Mouse (Mus musculus) ovary, postnatal 14 days (tissue): Measurements from ENCODE around the gene Crip1.

Source experiments
- DNase-seq: peaks from one replicate; pipeline ENCODE4 v3.0.0; 2022; ENCODE audit warnings: low spot score

Crip1 gene

GRCm38 (mm10) chr12:113146112-113147057 is at the start of gene Crip1:
TSS of gene Crip1 (plus strand) at chr12:113146316.
- DNase-seq: peak; percentile 84

DNA sequence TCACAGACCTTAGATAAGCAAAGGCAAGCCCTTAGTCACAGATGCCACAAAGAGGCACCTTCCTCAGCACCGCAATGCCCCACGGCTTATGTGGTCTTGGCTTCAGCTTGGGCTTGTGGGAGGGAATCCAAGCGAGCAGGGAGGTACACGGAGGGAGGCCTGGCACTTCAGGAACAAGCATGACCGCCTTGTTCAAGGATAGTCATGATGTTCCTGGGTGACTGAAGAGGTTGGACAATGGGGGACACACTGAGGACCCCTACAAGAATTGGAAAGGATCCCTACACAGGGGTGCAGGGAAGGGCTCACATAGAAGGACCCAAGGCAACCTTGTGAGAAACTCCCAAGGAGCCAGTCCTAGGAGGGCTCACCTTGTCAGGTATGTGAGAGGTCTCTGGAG is 49.1 kb upstream of the Crip1 start:
- no peak for DNase-seq

DNA sequence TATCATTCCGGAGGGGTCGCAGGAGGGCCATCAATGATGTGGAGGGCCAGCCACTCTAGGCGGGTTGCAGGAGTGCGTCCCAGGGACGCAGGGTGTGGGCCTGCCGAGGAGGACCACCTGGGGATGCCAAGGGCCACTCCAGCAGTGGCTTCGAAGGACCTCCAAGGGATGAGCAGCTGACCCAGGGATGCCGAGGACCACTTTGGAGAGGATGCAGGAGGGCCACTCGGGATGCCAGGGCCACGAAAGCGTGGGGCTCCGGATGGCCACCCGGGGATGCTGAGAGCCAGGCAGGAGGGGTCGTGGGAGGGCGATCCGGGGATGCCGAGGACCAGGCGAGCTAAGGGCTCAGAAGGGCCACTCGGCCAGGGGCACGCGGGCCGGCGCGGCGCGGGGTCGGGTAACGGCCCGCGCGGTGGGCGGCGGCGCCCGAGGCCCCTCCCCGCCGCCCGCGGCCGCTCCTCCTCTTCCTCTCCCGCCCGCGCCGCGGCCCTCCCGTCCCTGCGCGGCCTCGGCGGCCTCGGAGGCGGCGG is 48.3 kb upstream of the Crip1 start, which contains the start of gene Mta1:
Gene Mta1, plus strand, starts transcription at position 530 of the 533 bp plus-strand sequence.
- DNase-seq: peak; percentile 31

- no peak for DNase-seq
Measured at GRCm38 (mm10) chr12:113098530-113099151, 47.5 kb upstream of the Crip1 start.

- DNase-seq: no peak
Measured at GRCm38 (mm10) chr12:113099470-113100237, 46.5 kb upstream of the Crip1 start.

- no peak for DNase-seq
Measured at GRCm38 (mm10) chr12:113100448-113101076, 45.6 kb upstream of the Crip1 start.

DNA sequence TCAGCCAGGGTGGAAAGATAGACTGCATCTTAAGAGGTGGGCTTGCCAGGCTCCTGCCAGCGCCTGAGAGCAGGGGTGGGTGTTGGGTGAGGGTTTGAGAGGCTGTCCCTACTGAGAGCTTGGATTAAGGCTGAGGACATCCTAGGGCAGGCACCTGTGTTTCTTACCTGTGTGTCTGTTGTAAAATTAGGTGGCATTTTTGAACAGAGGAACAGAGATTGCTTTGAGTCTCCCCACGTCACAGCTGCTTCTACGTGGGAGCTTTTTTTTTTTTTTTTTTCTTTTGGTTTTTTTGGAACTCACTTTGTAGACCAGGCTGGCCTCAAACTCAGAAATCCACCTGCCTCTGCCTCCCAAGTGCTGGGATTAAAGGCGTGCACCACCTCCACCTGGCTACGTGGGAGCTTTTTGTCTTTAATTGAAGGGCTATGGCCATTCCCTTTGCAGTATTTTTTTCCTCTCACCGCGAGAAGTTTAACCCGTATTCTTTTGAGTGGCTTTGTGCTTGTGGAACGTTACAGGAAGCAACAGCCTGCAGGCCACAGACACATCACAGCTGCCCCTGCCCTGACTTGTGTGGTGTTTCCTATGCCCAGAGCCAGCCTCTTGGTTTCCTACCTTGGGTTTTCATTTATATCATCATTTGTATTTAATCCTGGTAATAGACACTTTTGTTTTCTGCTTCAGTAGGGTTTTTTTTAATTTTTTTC is 44.7 kb upstream of the Crip1 start:
- no peak for DNase-seq

DNA sequence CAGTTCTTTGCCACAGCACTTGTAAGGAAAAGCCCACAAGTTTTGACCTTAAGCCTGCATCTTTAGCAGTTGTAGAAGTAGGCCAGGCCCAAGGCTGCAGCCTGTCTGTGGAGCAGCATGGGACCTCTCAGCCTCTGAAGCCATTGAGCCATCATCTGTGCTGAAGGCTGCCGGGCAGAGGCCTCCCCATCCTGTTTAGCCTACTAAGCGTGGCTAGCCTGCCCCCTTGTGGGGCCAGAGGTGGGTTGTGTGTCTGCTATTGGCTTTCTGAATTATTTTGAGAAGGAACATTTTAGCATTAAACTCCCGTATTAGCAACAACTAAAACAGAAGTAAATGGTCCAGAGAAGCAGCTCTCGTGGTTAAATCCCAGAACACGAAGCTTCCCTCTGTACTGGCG is 43.7 kb upstream of the Crip1 start:
- DNase-seq: peak; percentile 38

DNA sequence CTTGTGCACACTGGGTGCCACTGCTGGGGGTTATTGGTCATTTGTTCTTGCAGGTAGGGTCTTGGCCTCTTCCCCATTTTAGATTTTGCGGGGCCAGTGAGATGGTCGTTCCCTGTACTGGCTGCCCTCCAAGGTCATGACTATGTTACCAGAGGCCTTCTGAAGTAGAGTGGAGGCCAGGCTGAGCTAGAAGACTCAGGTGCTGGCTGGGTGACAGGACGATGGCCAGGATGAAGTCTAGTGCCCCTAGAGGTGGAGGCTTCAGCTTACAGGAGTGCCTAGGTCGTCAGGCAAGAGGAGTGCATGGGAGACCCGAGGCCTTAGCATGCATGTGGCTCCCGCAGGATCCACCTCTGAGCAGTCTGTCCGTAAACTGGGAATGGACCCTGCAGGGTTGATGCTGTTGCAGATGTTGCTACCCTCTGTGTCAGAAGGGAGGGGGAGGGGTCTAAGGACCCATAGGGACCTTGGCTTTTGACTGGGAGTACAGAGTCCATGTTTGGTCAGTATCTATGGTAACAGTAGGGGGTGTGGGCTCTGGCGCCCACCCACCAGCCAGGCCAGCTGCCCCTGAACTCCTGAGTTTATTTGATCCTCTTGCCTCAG is 42.2 kb upstream of the Crip1 start:
- DNase-seq: no peak

- no peak for DNase-seq
Measured at GRCm38 (mm10) chr12:113106386-113106785, 39.7 kb upstream of the Crip1 start.

DNA sequence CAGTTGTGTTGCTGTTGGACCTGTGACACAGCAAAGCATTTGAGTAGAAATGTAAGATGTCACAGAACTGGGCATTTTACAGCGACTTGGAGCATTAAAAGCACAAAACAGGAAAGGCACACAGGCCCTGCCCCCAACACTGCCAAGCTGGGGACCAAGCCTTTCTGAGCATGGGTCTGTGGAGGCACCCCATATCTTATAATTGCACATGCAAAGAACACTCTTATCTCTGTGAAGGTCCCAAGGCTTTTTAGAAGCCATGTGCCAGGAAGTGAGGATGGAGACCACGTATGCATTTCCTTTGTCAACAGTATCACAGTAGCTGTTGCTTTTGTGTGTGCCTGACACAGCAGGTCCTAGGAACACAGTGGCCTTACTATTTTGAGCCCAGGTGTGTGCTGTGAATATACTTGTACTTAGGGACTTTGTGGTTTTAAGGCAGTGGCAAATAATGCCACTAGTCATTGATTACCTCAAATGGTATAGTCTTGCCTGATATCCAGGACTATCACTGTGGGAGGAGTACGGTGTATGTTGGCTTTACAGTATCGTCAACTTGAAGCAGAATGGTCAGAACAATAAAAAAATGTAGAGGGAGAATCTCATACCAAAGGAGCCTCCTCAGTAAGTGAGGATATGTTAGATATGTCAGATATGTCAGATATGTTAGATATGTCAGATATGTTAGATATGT is 38.5 kb upstream of the Crip1 start:
- no peak for DNase-seq

DNA sequence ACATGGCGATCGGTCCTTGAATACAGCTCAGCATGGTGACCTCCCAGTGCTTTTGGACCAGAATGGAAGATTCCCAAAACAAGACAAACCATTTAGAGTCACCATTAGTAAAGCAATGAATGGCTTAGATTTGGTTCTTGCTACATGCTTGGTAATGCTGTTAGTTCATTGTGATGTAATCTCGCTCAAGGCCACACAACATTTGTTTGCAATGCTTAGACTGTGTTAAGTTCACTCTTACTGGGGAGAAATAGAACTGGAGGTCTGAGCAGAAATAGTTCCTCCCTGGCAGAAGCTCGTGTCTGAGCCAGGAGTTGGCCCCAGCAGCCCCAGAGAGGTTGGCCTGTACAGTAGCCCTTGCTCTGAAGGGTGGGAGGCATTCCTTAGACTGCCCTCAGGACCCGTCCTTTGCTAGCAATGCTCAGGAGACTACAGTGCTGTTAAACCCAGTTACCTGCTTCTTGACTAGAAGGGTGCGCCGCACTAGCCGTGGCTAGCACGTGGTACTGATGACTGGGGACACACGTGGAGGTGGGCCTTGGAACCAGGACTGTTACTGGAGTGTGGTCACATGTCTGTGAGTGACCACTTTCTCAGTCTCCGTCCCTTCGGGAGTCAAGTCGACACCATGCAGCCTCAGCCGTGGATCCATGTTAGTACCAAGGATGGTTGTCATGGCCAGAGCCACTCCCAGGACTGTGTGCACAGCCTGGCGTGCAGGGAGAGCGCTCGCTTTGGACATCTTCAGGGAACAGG is 37.4 kb upstream of the Crip1 start:
- no peak for DNase-seq

DNA sequence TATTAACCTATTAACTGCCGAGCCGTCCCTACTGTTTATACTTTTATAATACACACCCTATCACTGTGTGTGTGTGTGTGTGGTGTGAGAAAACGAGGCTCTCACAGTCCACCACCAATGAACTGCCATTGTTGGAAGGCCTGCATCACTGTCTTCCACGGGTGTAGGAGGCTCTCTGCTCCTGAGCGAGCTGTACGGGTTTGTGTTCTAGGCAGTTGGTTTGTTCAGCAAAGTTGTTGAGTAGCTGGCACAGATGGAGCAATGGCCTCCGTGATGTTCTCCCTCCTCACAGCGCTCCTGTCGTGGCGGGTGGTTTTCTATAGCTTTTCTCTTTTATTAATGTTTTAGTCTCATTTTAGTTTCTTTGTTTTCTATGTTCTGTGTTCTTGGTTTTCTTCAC is 36.3 kb upstream of the Crip1 start:
- DNase-seq: no peak

DNA sequence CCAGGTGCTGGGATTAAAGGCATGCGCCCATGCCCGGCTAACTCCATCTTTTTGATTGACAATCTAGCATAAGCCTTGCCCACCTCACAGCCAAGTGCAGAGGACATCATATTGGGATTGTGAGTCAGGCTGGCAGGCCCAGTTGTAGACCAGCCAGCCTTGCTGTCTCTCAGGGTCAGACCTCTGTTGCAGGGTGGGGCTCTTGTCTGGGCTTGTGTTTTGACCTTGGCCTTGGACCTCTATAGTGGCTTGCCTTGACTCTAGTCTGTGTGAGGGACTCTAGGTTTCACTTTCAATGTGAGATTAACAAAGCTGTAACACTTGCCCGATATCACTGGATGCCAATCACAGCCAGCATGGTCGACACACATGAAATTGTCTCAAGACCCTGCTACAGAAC is 32.0 kb upstream of the Crip1 start:
- no peak for DNase-seq

- no peak for DNase-seq
Measured at GRCm38 (mm10) chr12:113114856-113115538, 31.1 kb upstream of the Crip1 start.

DNA sequence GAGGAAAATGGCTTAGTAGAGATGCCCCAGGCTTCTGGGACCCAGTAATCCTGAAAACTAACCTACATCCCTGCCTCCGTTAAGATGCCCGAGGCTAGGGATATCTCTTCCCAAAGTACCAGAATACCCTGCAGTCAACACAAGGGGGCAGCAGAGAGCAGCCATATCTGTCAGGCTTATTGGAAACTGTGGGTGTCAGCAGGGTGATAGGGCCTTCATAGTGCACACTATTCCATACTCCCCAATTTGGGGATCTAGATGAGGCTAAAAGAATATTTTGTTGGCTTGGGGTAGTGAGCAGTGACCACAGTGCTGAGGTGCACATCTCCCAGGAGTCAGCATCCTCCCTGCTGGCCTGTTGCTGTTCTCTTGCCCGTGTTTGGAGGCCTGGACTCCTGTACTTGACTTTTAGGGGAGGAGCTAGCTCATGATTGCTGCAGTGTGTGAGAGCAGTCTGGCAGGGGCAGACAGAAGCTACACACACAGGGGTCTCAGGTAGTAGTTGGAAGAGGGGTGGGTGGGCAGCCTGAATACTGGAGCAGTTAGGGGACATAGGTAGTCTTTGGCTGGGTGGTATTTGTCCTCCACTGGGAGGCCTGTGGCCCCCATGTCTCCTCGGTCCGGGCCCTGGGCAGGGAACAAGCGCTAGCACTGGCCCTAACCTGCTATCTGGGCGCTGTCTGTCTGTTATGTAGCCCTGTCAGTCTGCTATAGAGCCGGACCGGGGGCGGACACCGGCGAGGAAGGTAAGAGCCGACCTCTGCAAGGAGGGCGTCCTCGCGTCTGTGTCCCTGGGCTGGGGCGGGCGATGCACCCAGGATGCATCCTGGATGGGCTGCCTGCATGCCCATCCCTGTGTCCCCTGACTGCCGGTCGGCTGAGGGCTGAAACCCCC is 26.4 kb upstream of the Crip1 start:
- DNase-seq: peak; percentile 75

DNA sequence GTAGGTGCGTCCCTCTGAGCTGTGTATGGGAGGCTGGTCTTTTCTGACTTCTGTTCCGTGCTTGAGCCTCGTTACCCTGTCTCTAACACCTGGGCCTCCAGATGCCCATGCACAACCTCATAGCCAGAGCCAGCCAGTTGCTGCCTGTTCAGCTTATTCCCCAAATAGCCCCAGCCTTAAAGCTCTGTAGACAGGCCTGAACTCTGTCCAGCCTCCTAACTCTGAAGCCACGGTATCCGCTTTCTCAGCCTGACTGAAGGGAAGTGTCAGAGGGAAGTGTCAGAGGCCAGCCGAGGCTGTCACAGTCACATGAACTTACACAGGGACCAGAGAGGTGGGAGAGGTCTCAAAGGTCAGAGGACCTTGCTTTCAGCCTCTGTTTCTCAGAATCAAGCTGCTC is 21.4 kb upstream of the Crip1 start:
- no peak for DNase-seq

DNA sequence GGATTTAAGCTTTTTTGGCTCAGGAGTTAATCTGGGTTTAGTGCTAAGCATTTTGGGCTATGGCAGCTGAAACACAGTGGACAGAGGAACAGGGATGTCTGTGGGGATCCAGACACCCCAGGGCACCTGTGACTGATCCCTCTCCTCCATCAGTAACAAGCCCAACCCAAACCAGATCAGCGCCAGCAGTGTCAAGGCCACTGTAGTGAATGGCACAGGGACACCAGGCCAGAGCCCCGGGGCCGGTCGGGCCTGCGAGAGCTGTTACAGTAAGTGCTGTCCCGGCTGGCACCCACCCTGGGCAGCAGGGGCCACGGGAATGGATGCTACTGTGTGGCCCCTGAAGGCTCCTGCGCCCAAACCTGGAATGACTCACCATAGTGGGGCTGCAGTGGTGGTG is 15.4 kb upstream of the Crip1 start:
- no peak for DNase-seq
